Comparison of ENCODE assay signal across 10 mouse cellular contexts in genomic region chr3:94473115-94473505, GRCm38 (mm10). TPM values are rescaled to one million over a fixed set of nuclear protein-coding genes. Genes with fewer than 3 reads are reported as not detected.
DNase-seq lines count a peak whose midpoint lies in the region; ATAC-seq and TF ChIP-seq lines count a peak whose summit lies in the region.
"Had no signal": no experiment of that assay in that cellular context is flagged by ENCODE, and none has a peak within 500 bp of the region (broad histone marks: within the 10 kb centered on the region; RNA-seq: fewer than 3 reads in every experiment).

No protein-coding gene starts in this region.

- DNase-seq in lung, embryonic 14.5 days, result no peak
- no peak for DNase-seq in lung, postnatal 25 days (ENCODE audit: low spot score)
- DNase-seq in forebrain, postnatal 0 days, result no peak
- DNase-seq in cerebellum, postnatal 4 days (ENCODE audit: low spot score in 2 of 2), result no peak
- DNase-seq in ovary, postnatal 14 days (ENCODE audit: low spot score), result no peak
- no peak for DNase-seq in urinary bladder, postnatal 25 days (ENCODE audit: low spot score)

- H3K4me2 ChIP-seq in lung, embryonic 14.5 days, result peak overlapping the region; percentile 56; the same call in 1 of the 2 replicates
- no peak overlapping the region for H3K4me2 ChIP-seq in forebrain, postnatal 0 days (ENCODE audit: low read depth)
- H3K4me2 ChIP-seq in intestine, embryonic 16.5 days (ENCODE audit: low read depth, low read length), result peak overlapping the region; percentile 49; the same call in 1 of the 2 replicates
- H3K4me2 ChIP-seq in neural tube, embryonic 15.5 days, result peak overlapping the region; percentile 58; the same call in 1 of the 2 replicates

- 47% methylated on average over 10 of the region's 10 CpGs for WGBS in lung, embryonic 14.5 days
- 28% methylated on average over 10 of the region's 10 CpGs for WGBS in forebrain, postnatal 0 days
- 39% methylated on average over 10 of the region's 10 CpGs for WGBS in intestine, embryonic 16.5 days
- 54% methylated on average over 10 of the region's 10 CpGs for WGBS in neural tube, embryonic 15.5 days

- no peaks in the 10 kb centered on the region for H3K9me3 ChIP-seq in lung, embryonic 14.5 days (ENCODE audit: low read depth, low read length)
- no peaks in the 10 kb centered on the region for H3K9me3 ChIP-seq in forebrain, postnatal 0 days (ENCODE audit: low read length)
- no peaks in the 10 kb centered on the region for H3K9me3 ChIP-seq in intestine, embryonic 16.5 days (ENCODE audit: control insufficient read depth, low read length)
- H3K9me3 ChIP-seq in neural tube, embryonic 15.5 days (replicated peaks), result no peaks in the 10 kb centered on the region
- H3K9me3 ChIP-seq: embryonic facial prominence, embryonic 15.5 days had no signal

- H3K27me3 ChIP-seq in lung, embryonic 14.5 days (ENCODE audit: insufficient read depth, low read length), result no peaks in the 10 kb centered on the region
- no peaks in the 10 kb centered on the region for H3K27me3 ChIP-seq in forebrain, postnatal 0 days (ENCODE audit: insufficient read depth, low read length)
- no peaks in the 10 kb centered on the region for H3K27me3 ChIP-seq in intestine, embryonic 16.5 days (replicated peaks; ENCODE audit: control insufficient read depth, insufficient read depth, low read length)
- no peaks in the 10 kb centered on the region for H3K27me3 ChIP-seq in neural tube, embryonic 15.5 days (replicated peaks)
- H3K27me3 ChIP-seq: embryonic facial prominence, embryonic 15.5 days had no signal

- no peak overlapping the region; the same call in 1 of the 2 replicates for H3K4me3 ChIP-seq in lung, embryonic 14.5 days (ENCODE audit: low read depth, low read length)
- no peak overlapping the region for H3K4me3 ChIP-seq in forebrain, postnatal 0 days (ENCODE audit: low read depth, low read length)
- no peak overlapping the region for H3K4me3 ChIP-seq in intestine, embryonic 16.5 days (ENCODE audit: low read length)
- no peak overlapping the region for H3K4me3 ChIP-seq in neural tube, embryonic 15.5 days (replicated peaks)
- H3K4me3 ChIP-seq: embryonic facial prominence, embryonic 15.5 days had no signal

- no peaks in the 10 kb centered on the region for H3K36me3 ChIP-seq in lung, embryonic 14.5 days (ENCODE audit: insufficient read depth)
- H3K36me3 ChIP-seq in forebrain, postnatal 0 days (ENCODE audit: insufficient read depth), result no peaks in the 10 kb centered on the region
- no peaks in the 10 kb centered on the region for H3K36me3 ChIP-seq in intestine, embryonic 16.5 days (ENCODE audit: control insufficient read depth, insufficient read depth, low read length)
- H3K36me3 ChIP-seq in neural tube, embryonic 15.5 days, result no peaks in the 10 kb centered on the region
- H3K36me3 ChIP-seq: embryonic facial prominence, embryonic 15.5 days had no signal

- no peak for ATAC-seq in lung, embryonic 14.5 days (ENCODE audit: insufficient read depth)
- no peak for ATAC-seq in forebrain, postnatal 0 days
- ATAC-seq in intestine, embryonic 16.5 days, result peak; percentile 23; the same call in 1 of the 2 replicates
- no peak for ATAC-seq in neural tube, embryonic 15.5 days (ENCODE audit: low FRiP score)

- H3K4me1 ChIP-seq in lung, embryonic 14.5 days (ENCODE audit: insufficient read depth), result peaks cover 3% of the 10 kb centered on the region; the same call in 1 of the 2 replicates
- peaks cover 23% of the 10 kb centered on the region for H3K4me1 ChIP-seq in forebrain, postnatal 0 days (ENCODE audit: insufficient read depth)
- H3K4me1 ChIP-seq in intestine, embryonic 16.5 days (ENCODE audit: control insufficient read depth, insufficient read depth, low read length), result peaks cover 10% of the 10 kb centered on the region; the same call in 1 of the 2 replicates
- H3K4me1 ChIP-seq in neural tube, embryonic 15.5 days, result peaks cover 29% of the 10 kb centered on the region

- H3K27ac ChIP-seq in lung, embryonic 14.5 days (ENCODE audit: low read depth), result peak overlapping the region; percentile 42; the same call in 1 of the 2 replicates
- peak overlapping the region; percentile 67 for H3K27ac ChIP-seq in forebrain, postnatal 0 days (ENCODE audit: low read depth, low read length)
- peak overlapping the region; percentile 63 for H3K27ac ChIP-seq in intestine, embryonic 16.5 days (ENCODE audit: low read length)
- no peak overlapping the region; the same call in 1 of the 2 replicates for H3K27ac ChIP-seq in neural tube, embryonic 15.5 days (replicated peaks)
- H3K27ac ChIP-seq: embryonic facial prominence, embryonic 15.5 days had no signal

- H3K9ac ChIP-seq in lung, embryonic 14.5 days, result no peak overlapping the region
- no peak overlapping the region for H3K9ac ChIP-seq in forebrain, postnatal 0 days
- H3K9ac ChIP-seq in intestine, embryonic 16.5 days (ENCODE audit: low read depth, low read length), result no peak overlapping the region
- no peak overlapping the region for H3K9ac ChIP-seq in neural tube, embryonic 15.5 days (replicated peaks)
- H3K9ac ChIP-seq: embryonic facial prominence, embryonic 15.5 days had no signal

- no peak for TF ChIP-seq CTCF in lung, embryonic 14.5 days (IDR thresholded peaks at IDR 0.05; ENCODE audit: low read depth)
- TF ChIP-seq CTCF in forebrain, postnatal 0 days (IDR thresholded peaks at IDR 0.05; ENCODE audit: low read depth), result no peak

RNA-seq across cellular contexts. Expression of gene Celf3, which starts 5.0 kb away (rescaled TPM):
- 0.99 and 2.0 TPM in 2 replicates for polyA plus RNA-seq in lung, embryonic 14.5 days (2014; fragmentation: Nextera tagmentation; extraction: Ambion mirVana)
- 223 and 278 TPM in 2 replicates for total RNA-seq in forebrain, postnatal 0 days (2014; rRNA removed)
- 247 and 295 TPM in 2 replicates for polyA plus RNA-seq in forebrain, postnatal 0 days (2015; fragmentation: Nextera tagmentation; extraction: Ambion mirVana)
- polyA plus RNA-seq in intestine, embryonic 16.5 days (2015; fragmentation: Nextera tagmentation; extraction: Ambion mirVana), result 18.8 and 24.1 TPM in 2 replicates
- 157 and 210 TPM in 2 replicates for polyA plus RNA-seq in neural tube, embryonic 15.5 days (2015; fragmentation: Nextera tagmentation; extraction: Ambion mirVana)

RNA-seq across cellular contexts. Expression of gene Riiad1, which starts 7.0 kb away (rescaled TPM):
- 2.0 and 2.5 TPM in 2 replicates for polyA plus RNA-seq in lung, embryonic 14.5 days (2014; fragmentation: Nextera tagmentation; extraction: Ambion mirVana)
- total RNA-seq in forebrain, postnatal 0 days (2014; rRNA removed), result 7.3 and 14.2 TPM in 2 replicates
- 24.7 and 27.1 TPM in 2 replicates for polyA plus RNA-seq in forebrain, postnatal 0 days (2015; fragmentation: Nextera tagmentation; extraction: Ambion mirVana)
- 5.4 TPM in 2 replicates for polyA plus RNA-seq in intestine, embryonic 16.5 days (2015; fragmentation: Nextera tagmentation; extraction: Ambion mirVana)
- 14.1 and 16.1 TPM in 2 replicates for polyA plus RNA-seq in neural tube, embryonic 15.5 days (2015; fragmentation: Nextera tagmentation; extraction: Ambion mirVana)
- total RNA-seq: ES-E14 had no signal

RNA-seq across cellular contexts. Expression of gene Oaz3, which starts 29.4 kb away (rescaled TPM):
- polyA plus RNA-seq in lung, embryonic 14.5 days (2014; fragmentation: Nextera tagmentation; extraction: Ambion mirVana), result 0.29 TPM in 1 of 2 replicates, not detected in the other
- total RNA-seq in forebrain, postnatal 0 days (2014; rRNA removed), result not detected in 2 replicates
- 0.34 and 0.85 TPM in 2 replicates for polyA plus RNA-seq in forebrain, postnatal 0 days (2015; fragmentation: Nextera tagmentation; extraction: Ambion mirVana)
- polyA plus RNA-seq in intestine, embryonic 16.5 days (2015; fragmentation: Nextera tagmentation; extraction: Ambion mirVana), result 0.17 and 0.23 TPM in 2 replicates
- polyA plus RNA-seq in neural tube, embryonic 15.5 days (2015; fragmentation: Nextera tagmentation; extraction: Ambion mirVana), result 0.78 and 0.97 TPM in 2 replicates

RNA-seq across cellular contexts. Expression of gene Mrpl9, which starts 30.0 kb away (rescaled TPM):
- 64.6 and 66.0 TPM in 2 replicates for polyA plus RNA-seq in lung, embryonic 14.5 days (2014; fragmentation: Nextera tagmentation; extraction: Ambion mirVana)
- total RNA-seq in forebrain, postnatal 0 days (2014; rRNA removed), result 66.4 and 71.6 TPM in 2 replicates
- polyA plus RNA-seq in forebrain, postnatal 0 days (2015; fragmentation: Nextera tagmentation; extraction: Ambion mirVana), result 51.9 and 56.7 TPM in 2 replicates
- 68.1 and 77.6 TPM in 2 replicates for polyA plus RNA-seq in intestine, embryonic 16.5 days (2015; fragmentation: Nextera tagmentation; extraction: Ambion mirVana)
- 61.8 and 63.3 TPM in 2 replicates for polyA plus RNA-seq in neural tube, embryonic 15.5 days (2015; fragmentation: Nextera tagmentation; extraction: Ambion mirVana)
